Mouse (Mus musculus): ENCODE measurements around the gene Defb23. TPM values are rescaled to one million over a fixed set of nuclear protein-coding genes. Genes with fewer than 3 reads are reported as not detected.
"Not testable (repeated sequence)": the region's sequence is repeated elsewhere in the genome, so short reads cannot be mapped to it uniquely, and the experiment has no call there.

Gene Defb23
- total RNA-seq, 2 experiments from 2014 or later, result not detected

GRCm38 (mm10) chr2:152442322-152442721 is 22.1 kb downstream of the Defb23 start:
- no peak for DNase-seq
- intact Hi-C loops (cut with DNase I; ENCODE audit: low total_unique reads), result no loop called here

GRCm38 (mm10) chr2:152439833-152440232 is 24.6 kb downstream of the Defb23 start:
- DNase-seq, result no peak
- intact Hi-C loops (cut with DNase I; ENCODE audit: low total_unique reads), result no loop called here

GRCm38 (mm10) chr2:152438963-152439362 is 25.5 kb downstream of the Defb23 start:
- no peak for DNase-seq
- intact Hi-C loops (cut with DNase I; ENCODE audit: low total_unique reads), result no loop called here

DNA sequence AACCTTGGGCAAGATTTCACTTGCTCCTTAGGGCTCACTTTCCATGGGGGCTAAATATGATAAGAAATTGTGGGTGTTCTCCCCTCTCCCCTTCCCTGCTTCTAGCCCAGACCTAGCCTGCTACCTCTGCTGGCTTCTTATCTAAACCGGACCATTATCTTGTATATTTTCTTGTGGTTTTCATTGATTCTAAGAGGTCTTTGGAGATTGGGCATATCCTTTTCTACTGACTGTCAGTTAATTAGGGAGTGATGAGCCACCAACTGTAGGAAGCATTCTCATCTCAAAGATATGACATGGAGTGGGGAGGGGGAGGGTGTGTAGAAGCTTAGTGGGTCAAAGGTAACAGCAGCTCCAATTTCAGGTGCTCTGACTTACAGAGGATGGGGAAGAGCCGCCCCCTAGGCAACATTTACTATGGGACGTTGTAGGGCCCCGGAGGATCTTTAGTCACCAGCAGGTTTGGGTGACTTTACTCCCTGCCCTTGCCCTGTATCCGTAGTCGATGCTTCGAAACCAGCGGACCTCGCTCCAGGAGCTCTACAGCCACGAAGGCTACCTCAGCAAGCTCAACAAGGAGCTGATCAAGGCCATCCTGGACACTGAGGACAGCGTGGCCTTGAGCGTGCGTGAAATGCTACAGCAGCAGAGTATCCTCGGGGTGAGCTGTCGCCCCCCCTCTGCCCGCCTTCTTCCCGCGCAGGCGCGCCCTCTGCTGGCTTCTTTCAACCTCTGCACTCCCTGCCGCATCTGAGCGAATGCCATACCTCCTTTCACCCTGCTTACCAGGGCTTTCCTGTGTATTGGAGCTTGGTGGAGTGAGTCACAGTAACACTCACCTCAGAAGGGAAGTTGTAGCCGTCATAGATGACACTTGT is 27.2 kb downstream of the Defb23 start:
- DNase-seq, result peak; percentile 81
- intact Hi-C loops (cut with DNase I; ENCODE audit: low total_unique reads), result loop anchor here (2.0 kb wide), 1 partner anchor 44 kb away; no protein-coding TSS in a partner anchor

- intact Hi-C loops (cut with DNase I; ENCODE audit: low total_unique reads), result loop anchor here (2.0 kb wide), 1 partner anchor 44 kb away; no protein-coding TSS in a partner anchor
These were observed 28.0 kb downstream of the Defb23 start for GRCm38 (mm10) chr2:152436405-152436901.

GRCm38 (mm10) chr2:152428481-152428880 is 35.9 kb downstream of the Defb23 start:
- intact Hi-C loops (cut with DNase I; ENCODE audit: low total_unique reads); DNase-seq: not testable (repeated sequence)

More at GRCm38 (mm10) chr2:152436405-152436901, 28.0 kb downstream of the Defb23 start:
- no peak for DNase-seq

DNA sequence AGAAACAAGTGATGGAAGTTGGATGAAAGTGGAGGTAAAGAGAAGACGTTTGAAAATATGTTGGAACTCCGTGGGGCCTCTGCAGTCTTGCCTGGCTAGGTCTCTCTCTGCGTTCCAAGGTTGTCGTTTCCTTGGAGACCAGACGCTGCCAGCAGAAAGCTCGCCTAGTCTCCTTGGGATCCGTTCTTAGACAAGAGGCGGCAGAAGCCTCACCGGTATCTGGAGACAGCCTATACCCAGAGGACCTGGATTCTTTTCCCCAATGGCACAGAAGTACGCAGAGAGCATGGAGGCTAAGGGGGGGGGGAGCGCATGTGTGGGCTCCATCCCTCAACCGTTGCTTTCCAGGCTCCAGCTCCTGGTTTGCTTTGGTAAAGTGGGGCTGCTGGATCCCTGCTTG is 36.9 kb downstream of the Defb23 start:
- DNase-seq, result no peak

GRCm38 (mm10) chr2:152415786-152416185 is 48.6 kb downstream of the Defb23 start:
- DNase-seq, result no peak
- intact Hi-C loops (cut with DNase I; ENCODE audit: low total_unique reads), result no loop called here

More for the DNA sequence above, 36.9 kb downstream of the Defb23 start:
- intact Hi-C loops (cut with DNase I; ENCODE audit: low total_unique reads), result no loop called here

DNA sequence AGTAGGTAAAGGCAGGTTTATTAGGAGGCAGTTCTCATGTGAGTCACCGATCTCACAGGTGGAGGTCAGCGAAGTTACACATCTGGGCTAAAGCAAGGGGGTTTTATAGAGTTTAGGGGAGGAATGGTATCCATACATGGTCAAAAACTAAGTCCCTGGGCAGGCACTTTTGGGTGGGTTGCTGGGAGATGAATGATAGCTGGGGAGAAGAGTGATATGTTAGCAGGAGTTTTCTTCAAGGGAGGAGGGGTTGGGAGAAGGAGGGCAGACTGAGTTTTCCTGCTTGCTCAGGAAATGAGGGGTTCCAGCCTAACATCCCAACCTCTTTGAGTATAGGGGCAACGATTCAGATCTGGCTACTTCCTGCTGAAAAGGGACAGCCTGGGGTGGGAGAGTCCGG is 49.1 kb downstream of the Defb23 start, which contains the start of gene 6820408C15Rik:
Gene 6820408C15Rik (plus strand): TSS at position 301 of the 400 bp plus-strand sequence.
- DNase-seq, result no peak
- intact Hi-C loops (cut with DNase I; ENCODE audit: low total_unique reads), result no loop called here

GRCm38 (mm10) chr2:152414591-152415165 is 49.7 kb downstream of the Defb23 start, which contains the start of gene Zcchc3:
Gene Zcchc3 (minus strand): TSS chr2:152415027.
- peak; percentile 88 for DNase-seq
- intact Hi-C loops (cut with DNase I; ENCODE audit: low total_unique reads), result no loop called here

DNA sequence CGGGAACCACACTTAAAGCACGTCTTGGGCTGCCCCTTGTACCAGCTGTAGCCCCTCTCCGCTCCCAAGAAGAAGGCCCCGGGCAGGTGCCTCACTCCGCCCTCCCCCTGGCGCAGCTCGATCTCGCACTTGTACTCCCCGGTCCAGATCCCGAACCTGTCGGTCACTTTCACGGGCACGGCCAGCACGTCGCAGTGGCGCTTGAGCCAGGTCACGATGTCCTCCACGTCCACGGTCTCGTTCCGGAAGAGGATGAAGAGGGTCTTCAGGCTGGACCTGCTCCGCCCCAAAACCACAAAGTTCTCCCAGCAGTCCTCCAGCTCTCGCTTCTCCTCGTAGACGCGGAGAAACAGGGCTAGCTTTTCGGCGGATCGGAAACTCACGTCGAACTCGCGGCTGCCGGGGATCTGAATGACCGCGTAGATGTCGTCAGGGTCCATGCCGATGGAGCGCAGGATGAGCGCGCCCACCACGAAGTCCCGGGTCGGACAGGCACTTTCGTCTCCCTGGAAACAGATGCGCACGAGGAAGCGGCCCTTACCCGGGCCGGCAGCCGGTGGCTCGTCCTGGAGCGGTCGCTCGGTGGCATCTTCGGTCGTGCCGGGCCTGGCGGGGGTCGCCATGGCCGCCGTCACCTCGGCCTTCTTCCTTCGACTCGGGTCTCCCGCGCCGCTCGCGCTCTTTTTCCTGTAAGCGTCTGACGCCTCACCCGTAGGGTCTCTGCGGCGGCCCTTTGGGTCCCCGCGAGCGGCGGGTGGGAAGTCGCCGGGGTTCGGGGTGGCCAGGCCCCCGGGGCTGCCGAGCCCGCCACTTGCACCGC is 50.4 kb downstream of the Defb23 start:
- intact Hi-C loops (cut with DNase I; ENCODE audit: low total_unique reads), result no loop called here
- DNase-seq, result peak; percentile 20

- no peak for DNase-seq
These were observed 51.2 kb downstream of the Defb23 start for GRCm38 (mm10) chr2:152413158-152413764.

GRCm38 (mm10) chr2:152412526-152413157 is 51.8 kb downstream of the Defb23 start:
- DNase-seq, result no peak

More at GRCm38 (mm10) chr2:152413158-152413764, 51.2 kb downstream of the Defb23 start:
- intact Hi-C loops (cut with DNase I; ENCODE audit: low total_unique reads), result no loop called here

DNA sequence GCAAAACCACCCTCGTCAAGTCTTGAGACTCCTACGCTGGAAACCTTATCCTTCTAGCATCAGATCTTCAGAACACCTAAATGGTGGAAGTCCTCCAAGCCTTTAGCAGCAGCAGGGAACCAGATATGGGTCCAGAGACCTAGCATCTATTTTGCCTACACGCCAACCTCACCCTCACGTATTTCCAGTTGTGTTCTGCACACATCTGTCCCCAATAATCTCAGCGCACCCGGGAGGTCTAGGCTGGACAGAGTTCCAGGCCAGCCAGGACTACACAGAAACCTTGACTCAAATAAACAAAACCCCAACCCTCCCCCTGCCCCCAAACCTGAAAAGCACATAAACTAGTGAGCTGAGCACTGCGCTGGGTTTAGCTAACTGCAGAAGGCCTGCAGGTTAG is 52.9 kb downstream of the Defb23 start:
- intact Hi-C loops (cut with DNase I; ENCODE audit: low total_unique reads), result no loop called here
- DNase-seq, result no peak

More at GRCm38 (mm10) chr2:152412526-152413157, 51.8 kb downstream of the Defb23 start:
- intact Hi-C loops (cut with DNase I; ENCODE audit: low total_unique reads), result no loop called here

DNA sequence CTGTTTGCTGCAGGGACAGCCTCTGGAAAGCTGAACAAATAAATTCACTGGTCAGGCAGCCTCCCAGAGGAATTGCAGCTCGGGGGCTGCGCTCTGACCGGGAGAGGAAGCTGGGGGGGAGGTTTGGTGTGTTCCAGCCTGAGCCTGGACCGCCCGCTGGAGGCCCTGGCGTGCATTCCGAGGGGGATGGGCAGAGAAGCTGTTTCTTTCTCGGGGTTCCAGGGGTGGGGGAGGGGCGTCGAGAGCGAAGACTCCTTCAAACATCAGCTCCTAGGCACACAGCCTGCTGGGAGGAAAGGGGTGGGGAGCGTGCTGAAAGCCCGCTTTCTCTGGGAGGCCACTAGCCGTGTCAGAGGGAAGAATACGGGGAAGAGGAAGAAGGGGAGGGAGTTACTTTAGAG is 53.4 kb downstream of the Defb23 start:
- intact Hi-C loops (cut with DNase I; ENCODE audit: low total_unique reads), result no loop called here
- DNase-seq, result peak; percentile 90

- intact Hi-C loops (cut with DNase I; ENCODE audit: low total_unique reads), result no loop called here
- DNase-seq, result no peak
These were observed 54.6 kb downstream of the Defb23 start for GRCm38 (mm10) chr2:152409781-152410180.

All from gastrocnemius, postnatal 14 days (tissue).